Mouse (Mus musculus): ENCODE results near the gene Pex19.

GRCm38 (mm10) chr1:172107777-172108477, 18.6 kb upstream of the Pex19 start:
- TF ChIP-seq MAX (IDR thresholded peaks at IDR 0.05; ENCODE audit: low read depth) (no peak), USF1 (IDR thresholded peaks at IDR 0.05; ENCODE audit: low read depth) (no peak), E2F4 (IDR thresholded peaks at IDR 0.05; ENCODE audit: insufficient read depth) (no peak), POLR2A (IDR thresholded peaks at IDR 0.05; ENCODE audit: insufficient read length, low read depth) (no peak)
